Mouse (Mus musculus) cerebellum, postnatal 36 days (tissue): ENCODE results near the gene Ostn.
A peak's percentile ranks its signal among the peaks of the same experiment; 100 is the strongest.

ENCODE experiments used
- DNase-seq, 2 experiments: peaks; one replicate each; pipeline ENCODE4 v3.0.0; 2021 to 2022; ENCODE audit warnings: mixed read lengths in 2 of 2

The Ostn gene

DNA sequence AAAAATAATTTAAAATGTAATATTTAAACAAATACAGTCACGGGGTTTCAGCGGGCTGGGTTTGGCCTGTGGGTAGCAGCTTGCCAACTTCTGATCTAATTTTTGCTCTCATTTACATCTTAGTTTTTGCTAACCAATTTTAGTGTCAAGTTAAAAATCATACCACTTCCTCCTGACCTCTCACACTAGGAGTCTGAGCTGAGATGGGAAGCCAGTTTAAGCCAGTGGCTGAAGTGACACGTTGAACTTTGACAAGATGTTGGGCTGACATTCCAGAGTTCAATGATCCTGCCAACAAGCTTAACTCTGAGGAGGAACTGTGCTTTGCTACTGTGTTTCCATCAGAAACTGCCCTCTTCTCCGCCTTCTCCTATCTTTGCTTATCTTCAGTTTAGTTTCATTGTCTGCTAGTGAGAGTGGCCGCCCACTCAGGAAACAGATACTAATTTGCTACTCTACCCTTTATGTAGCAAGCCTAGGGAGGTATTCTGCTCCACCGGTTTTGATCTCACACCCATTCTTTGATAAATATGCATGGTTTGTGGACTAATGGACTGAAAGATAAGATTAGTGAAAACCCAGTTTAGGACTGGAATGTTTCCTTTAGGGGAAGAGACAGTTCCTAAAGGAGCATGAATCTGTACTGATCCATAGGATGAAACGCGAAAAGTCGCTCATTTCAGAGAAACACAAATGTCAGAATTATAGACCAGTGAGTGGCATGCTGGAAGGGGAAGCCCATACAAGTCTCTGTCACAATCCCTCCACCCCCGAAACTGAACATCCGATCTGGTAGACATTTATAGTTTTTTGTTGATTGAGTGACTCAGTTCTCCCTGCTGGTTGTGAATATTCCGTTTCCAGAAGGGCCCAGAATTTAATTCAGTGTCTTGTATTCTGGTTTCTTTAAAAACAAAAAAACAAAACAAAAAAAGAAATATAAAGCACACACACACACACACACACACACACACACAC lies 80.6 kb downstream of the Ostn start:
- DNase-seq = peak in 1 of 2 experiments; percentile 16

DNA sequence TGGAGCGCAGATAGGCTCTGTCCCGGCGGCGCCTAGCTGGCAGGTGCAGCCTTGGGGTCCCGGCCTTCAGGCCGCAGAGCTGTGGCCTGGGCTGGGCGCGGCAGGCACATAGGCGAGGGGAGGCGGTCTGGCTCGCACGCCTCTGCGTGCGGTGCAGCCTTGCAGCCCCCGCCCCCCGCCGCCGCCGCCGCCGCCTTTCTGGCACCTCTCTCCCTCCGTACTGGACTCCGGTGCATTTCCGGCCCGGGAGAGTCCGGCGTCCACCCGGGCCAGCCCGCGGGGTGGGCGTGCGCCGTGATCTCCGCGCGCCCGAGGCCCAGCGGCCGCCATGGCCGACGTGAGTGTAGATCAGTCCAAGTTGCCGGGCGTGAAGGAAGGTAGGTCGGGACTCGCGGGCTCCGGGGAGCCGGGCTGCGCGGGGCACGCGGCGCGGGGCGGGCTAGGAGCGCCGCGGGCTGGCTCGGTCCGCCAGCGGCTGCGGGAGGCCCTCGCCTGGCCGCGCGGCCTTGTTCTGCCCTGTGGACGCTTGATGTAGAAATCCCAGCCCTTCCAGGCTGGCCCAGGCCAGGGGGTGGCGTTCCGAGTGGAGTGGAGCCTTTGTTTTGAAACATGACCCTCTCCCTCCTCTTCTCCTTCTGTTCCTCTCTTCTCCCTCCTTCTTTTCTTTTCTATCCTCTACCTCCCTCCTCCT lies 81.6 kb downstream of the Ostn start, which contains the start of gene Ccdc50:
Ccdc50 (plus strand) TSS at position 109 of the 691 bp plus-strand sequence.
- peak; percentile 83 to 84 for DNase-seq

DNA sequence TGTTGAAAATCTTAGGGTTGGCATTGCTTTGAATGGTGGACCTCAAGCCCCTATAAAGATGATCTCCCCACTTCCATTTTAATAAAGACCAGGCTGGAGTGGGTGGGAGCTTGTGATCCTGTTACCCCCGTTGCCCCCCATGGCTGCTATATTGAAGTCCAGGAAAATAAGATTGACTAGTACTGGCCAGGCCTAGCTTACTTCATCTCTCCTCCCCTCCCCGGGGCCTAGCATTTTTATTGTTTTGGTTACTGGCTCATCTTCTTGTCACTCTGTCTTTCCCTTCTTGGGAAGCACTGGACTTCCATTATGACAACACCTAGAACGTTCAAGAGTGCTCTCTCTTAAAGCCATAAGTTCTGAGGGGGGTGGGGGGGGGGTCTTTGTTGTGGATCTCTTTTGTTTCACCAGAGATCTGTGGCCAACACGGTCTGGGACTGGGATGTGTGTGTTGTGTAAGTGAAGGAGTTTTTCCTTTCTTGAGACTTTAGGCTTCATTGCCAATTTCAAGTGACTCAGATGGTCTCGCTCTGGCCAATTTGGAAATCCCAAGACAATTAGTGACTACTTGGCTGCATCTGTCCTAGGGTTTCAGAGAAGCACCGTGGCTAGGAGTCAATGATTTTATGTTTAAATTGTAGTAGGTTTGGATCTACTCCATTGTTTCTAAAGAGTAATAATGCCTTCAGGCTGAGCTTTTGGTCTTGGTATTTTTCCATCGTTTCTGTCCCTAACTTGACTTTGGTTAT lies 82.4 kb downstream of the Ostn start:
- DNase-seq = peak in 1 of 2 experiments; percentile 17

DNA sequence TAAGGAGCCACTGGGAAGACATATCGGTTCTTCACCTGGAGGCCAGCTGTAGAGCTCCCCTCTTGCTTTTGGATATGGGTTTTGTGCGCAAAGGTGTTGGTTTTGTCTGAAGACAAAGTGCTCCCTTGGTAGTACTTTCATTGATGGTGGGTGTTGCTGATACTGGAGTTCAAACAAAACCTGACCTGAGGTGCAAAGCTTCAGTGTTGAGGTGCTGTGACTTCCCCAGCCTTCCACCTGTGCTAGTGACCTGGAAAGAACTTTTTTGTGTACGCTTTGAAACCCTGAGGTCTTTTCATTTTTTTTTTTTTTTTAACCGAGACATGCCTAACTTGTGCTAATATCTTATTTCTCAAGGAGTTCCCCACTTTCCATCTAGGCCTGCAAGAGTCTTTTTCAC lies 83.0 kb downstream of the Ostn start:
- no peak for DNase-seq

DNA sequence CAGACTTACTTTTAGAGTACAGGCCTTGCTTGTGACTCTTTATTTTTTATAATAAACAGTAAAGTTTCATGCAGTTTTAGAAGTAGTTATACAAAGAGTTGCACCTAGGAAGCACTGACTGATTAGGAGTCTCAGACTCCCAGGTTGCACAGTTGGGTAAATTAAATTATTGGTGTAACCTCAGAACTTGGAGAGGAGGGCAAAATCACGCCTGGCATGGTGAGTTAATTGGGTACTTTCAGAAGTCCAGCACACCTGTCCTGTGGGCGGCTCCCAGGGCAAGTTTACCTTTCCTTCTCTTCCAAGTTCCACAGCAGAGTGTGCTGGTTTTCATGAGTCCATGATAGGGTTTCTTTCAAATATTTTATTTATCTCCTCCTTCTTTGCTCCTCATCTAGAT lies 84.6 kb downstream of the Ostn start:
- DNase-seq = no peak

DNA sequence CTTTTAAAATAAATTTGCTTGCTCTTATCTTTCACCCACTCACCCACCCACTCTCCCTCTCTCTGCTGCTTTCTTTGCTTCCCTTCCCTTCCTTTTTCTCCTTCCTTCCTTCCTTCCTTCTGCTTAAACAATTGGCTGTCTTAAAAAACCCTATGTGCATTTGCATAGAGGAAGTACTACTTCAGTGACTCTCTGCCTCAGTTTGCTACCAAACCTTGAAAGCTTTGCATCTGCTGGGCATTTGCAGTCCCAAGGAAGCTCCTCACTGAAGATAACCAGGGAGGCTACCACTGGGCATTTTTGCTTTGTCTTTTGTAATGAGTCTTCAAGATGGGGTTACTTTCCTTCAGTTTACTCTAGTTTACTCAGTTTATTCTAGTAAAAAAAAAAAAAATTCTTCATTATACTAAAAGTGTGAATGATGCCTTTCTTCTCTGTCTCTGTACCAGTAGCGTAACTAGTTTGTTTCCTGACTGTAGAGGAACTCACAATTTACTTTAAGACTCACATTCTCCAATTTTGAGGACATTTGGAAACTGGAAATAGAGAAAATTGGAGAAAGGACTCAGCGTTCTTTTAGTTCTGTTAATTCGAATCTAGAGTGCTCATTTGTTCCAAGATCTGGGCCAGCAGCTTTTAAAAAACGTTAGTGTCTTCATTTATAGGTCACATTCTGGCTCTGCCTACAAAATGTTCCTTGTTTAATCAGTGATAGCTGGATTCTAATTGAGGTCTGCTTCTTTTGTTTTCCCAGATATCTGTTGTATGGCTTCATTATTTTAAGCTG lies 88.2 kb downstream of the Ostn start:
- DNase-seq = no peak

DNA sequence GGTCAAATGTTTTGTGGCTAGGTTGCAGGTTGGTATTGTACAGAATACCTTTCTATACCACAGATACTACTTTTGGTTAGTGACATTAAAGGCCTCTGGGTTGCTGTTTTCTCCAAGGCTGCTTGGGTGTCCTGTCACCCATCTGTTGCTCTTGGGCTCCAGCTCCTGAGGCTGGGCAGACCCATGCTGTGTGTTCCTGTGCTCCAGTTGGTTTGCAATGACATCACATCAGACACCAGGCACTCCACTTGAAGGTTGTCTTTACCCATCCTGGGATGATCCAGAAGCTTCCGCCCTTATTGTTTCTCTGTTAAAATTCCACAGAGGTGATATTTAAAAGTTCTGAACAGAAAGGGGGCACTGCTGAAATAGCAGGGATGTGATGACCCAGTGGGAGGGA lies 89.7 kb downstream of the Ostn start:
- peak in 1 of 2 experiments; percentile 10 for DNase-seq

DNA sequence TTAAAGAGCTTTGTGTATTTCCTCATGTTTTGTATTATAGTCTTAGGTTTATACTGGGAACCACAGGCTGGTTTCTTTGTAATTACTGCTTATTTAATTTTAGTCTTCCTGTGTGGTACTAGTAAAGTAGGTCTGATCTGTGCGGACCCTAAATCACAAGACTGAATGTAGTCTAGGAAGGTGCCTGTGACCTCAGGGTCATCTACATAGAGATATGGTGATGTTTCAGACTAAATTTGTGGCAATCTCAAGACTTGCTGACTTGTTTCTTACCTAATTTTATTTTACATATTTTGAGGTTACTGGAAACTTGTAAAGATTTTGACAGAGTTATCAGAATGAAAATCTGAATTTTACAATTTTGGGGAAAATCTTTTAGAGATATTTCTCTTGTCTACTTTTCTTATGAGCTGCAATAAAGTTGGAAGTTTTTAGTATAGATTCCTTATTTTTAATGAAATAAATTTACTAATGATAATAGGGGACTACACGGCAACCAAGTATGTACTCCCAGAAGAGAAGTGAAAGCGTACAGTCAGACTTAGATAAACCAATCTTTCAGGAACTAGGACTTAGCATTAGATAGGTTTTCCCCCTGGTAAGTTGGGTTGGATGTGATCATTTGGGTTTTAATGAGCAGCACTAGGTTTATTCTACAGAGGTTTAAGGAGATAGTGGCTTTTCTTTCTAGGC lies 91.9 kb downstream of the Ostn start:
- DNase-seq = no peak

DNA sequence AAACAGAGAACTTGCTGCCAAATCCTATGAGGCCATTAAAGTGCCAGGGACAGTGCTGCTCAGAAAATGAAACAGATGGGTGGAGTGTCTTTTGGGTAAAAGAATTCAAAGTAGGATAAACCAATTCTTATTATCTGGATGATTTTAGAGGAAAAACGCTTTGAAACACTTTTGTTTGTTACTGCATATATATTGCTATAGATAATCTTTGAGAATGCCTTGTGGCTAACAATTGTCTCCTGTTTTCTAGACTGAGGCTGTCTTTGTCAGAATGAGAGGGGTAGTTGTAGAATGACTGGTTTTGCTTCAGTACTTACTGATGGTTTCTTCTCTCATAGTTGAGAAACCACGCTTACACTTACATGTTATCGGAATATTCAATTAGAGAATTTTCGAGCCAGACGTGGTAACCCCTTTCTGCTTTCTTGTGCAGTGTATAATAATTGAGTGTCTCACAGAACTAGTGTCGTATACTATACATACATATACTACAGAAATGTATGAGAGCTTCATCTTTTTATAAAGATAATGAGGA lies 92.5 kb downstream of the Ostn start:
- DNase-seq = no peak
